Mouse (Mus musculus) hindbrain, embryonic 11.5 days (tissue): ENCODE measurements around the gene Troap. TPM values are rescaled to one million over a fixed set of nuclear protein-coding genes. Genes with fewer than 3 reads are reported as not detected.

Source experiments
- ATAC-seq: fragments of 200-750 bp; cut with Nextera tagmentation; 2 replicates; pipeline ENCODE4 v1.8.0; 2017; ENCODE audit warnings: mild to moderate bottlenecking, moderate TSS enrichment, moderate library complexity; ENCODE audit not compliant: low FRiP score
- DNase-seq: peaks from one replicate; pipeline ENCODE4 v3.0.0-alpha.2; 2015; ENCODE audit warnings: low spot score
- H3K27ac ChIP-seq: fragments of 300-500 bp; sonication (generic); 2 replicates; pipeline ENCODE4 v1.5.1; 2014; ENCODE audit warnings: mild to moderate bottlenecking, low read depth, low read length
- H3K27me3 ChIP-seq: fragments of 300-500 bp; sonication (generic); 2 replicates; pipeline ENCODE4 v1.6.1; 2014; ENCODE audit warnings: mild to moderate bottlenecking, low read length, moderate library complexity, mixed read lengths; ENCODE audit not compliant: control insufficient read depth, insufficient read depth
- H3K36me3 ChIP-seq: fragments of 300-500 bp; sonication (generic); 2 replicates; pipeline ENCODE4 v1.6.1; 2014; ENCODE audit warnings: mild to moderate bottlenecking, low read length, moderate library complexity, mixed read lengths; ENCODE audit not compliant: control insufficient read depth, insufficient read depth
- H3K4me1 ChIP-seq: fragments of 300-500 bp; sonication (generic); replicated peaks from 2 replicates; pipeline ENCODE4 v1.6.1; 2014; ENCODE audit warnings: low read length, mixed read lengths; ENCODE audit not compliant: control insufficient read depth, insufficient read depth
- H3K4me2 ChIP-seq: fragments of 300-500 bp; sonication (generic); replicated peaks from 2 replicates; pipeline ENCODE4 v1.6.1; 2014; ENCODE audit warnings: mild to moderate bottlenecking, low read depth, low read length
- H3K4me3 ChIP-seq: fragments of 300-500 bp; sonication (generic); 2 replicates; pipeline ENCODE4 v1.5.1; 2014; ENCODE audit warnings: low read depth, low read length
- H3K9ac ChIP-seq: fragments of 300-500 bp; sonication (generic); 2 replicates; pipeline ENCODE4 v1.6.1; 2014; ENCODE audit warnings: low read depth, low read length
- H3K9me3 ChIP-seq: fragments of 300-500 bp; sonication (generic); 2 replicates; pipeline ENCODE4 v1.6.1; 2016; ENCODE audit warnings: low read length; ENCODE audit not compliant: control insufficient read depth
- WGBS: fragments of 180-500 bp; shearing (Covaris S2); extraction: QIAGEN DNeasy Blood & Tissue Kit; methylation state at CpG from one replicate; pipeline ENCODE4 v1.1.7; 2014; 5-methylcytosine and 5-hydroxymethylcytosine counted together
- polyA plus RNA-seq: library from polyadenylated mRNA; unstranded; fragments of >200 nt; fragmentation: Nextera tagmentation; extraction: Ambion mirVana; gene quantifications from 2 replicates; pipeline ENCODE4 v1.2.1, GENCODE M21; 2014

Gene Troap
- polyA plus RNA-seq, 1 experiment from 2014 or later: 22.9 TPM

DNA sequence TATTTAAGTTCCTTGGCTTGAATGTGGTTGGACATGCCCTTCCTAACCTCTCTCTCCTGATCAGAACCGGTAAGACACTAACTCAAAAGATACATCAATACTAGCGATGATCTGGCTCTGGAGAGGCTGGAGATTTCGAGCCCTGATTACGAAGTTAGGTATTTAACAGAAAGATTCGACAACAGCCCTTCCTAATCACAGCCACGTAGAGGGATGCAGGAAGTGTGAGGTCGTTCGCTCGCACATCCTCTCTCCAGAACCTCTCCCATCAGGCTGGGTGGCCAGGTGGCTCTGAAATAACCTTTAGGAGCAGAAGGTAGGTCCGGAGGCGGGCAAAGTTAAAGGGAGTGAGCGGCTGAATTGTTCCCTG lies 51.3 kb downstream of the Troap start, which contains the start of gene Spats2:
Gene Spats2, plus strand, starts transcription at position 206 of the 370 bp plus-strand sequence.
- Histone ChIP-seq H3K36me3 (no peaks in the 10 kb centered on the region), H3K9ac (peak within 1 kb of the TSS; percentile 90), H3K27me3 (no peaks in the 10 kb centered on the region), H3K4me1 (peaks cover 3% of the 10 kb centered on the region), H3K9me3 (no peaks in the 10 kb centered on the region), H3K27ac (peak within 1 kb of the TSS; percentile 98), H3K4me2 (peak within 1 kb of the TSS; percentile 70), H3K4me3 (peak within 1 kb of the TSS; percentile 88)
- WGBS: 1% methylated on average over 12 of the region's 12 CpGs
- ATAC-seq: no peak
- no peak for DNase-seq

DNA sequence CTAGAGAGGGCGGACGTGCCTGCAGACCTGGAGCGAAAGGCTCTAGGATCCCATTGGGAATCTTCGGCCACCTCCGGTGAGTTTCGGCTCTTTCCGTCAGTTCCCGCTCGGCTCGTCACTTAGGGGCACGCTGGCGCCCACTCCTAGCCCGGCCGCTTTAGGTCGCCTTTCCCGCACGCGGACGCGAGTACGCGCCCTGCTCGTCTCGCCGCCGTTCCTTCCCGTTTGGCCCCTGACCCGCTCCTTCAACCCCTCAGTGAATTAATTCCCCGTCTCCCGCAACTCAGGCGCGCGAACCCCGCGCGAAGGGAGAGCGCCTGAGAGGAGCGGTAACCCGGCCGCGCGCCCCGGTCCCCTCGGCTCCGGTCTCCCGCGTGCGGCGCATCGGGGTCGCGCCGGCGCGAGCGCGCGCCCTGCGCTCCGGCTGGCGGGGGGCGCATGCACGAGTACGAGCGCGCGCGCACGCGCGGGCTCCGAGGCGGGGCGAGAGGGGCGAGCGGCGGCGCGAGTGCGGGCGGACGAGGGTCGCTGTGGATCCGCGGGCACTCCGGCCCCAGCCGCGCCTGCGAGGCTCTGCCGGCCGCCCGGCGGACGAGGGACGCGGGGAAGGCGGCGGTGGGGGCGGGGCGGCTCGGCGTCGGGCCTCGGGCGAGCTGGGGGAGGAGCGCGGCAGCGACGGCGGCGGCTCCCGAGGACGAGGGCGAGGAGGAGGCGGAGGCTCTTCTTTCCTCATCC lies 51.9 kb downstream of the Troap start:
- peak overlapping the region; percentile 98 for H3K27ac ChIP-seq
- WGBS: under 1% methylated on average over 81 of the region's 115 CpGs
- no peaks in the 10 kb centered on the region for H3K27me3 ChIP-seq
- ATAC-seq: peak; percentile 91
- no peaks in the 10 kb centered on the region for H3K36me3 ChIP-seq
- peak overlapping the region; percentile 88 for H3K4me3 ChIP-seq
- peak overlapping the region; percentile 90 for H3K9ac ChIP-seq
- no peaks in the 10 kb centered on the region for H3K9me3 ChIP-seq
- peak overlapping the region; percentile 70 for H3K4me2 ChIP-seq
- peak; percentile 96 for DNase-seq
- H3K4me1 ChIP-seq: peaks cover 3% of the 10 kb centered on the region

DNA sequence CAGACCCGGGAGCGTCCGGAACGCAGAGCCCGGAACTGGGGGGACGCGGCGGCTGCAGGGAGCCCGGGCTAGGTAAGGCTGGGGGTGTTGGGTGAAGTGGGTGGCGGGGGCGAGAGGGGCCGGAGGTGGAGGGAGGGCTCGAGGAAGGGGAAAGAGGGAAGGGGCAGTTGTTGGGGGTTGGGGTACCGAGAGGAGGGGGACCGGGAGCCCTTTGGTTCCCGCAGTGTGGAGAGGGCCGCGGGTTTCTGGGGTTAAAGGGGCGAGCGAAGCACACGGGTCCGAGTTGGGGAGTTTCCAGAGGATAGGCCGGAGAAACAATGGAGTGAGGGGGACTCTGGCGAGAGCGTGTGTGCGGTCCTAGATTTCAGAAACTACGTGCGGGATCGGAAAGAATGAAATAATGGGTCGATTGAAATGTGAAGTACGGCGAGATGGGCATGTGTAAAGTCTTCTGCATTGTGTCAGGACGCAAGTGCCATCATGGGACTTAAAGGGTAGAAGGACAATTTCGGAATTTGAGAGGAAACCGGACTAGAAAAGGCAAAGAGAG lies 52.5 kb downstream of the Troap start:
- ATAC-seq: peak; percentile 38; the same call in 1 of the 2 replicates
- Histone ChIP-seq H3K9ac (peak overlapping the region; percentile 90), H3K36me3 (no peaks in the 10 kb centered on the region), H3K4me2 (peak overlapping the region; percentile 70), H3K4me1 (peaks cover 3% of the 10 kb centered on the region), H3K9me3 (no peaks in the 10 kb centered on the region), H3K27me3 (no peaks in the 10 kb centered on the region), H3K4me3 (peak overlapping the region; percentile 88), H3K27ac (peak overlapping the region; percentile 98)
- under 1% methylated on average over 29 of the region's 35 CpGs for WGBS
- DNase-seq: peak; percentile 69

DNA sequence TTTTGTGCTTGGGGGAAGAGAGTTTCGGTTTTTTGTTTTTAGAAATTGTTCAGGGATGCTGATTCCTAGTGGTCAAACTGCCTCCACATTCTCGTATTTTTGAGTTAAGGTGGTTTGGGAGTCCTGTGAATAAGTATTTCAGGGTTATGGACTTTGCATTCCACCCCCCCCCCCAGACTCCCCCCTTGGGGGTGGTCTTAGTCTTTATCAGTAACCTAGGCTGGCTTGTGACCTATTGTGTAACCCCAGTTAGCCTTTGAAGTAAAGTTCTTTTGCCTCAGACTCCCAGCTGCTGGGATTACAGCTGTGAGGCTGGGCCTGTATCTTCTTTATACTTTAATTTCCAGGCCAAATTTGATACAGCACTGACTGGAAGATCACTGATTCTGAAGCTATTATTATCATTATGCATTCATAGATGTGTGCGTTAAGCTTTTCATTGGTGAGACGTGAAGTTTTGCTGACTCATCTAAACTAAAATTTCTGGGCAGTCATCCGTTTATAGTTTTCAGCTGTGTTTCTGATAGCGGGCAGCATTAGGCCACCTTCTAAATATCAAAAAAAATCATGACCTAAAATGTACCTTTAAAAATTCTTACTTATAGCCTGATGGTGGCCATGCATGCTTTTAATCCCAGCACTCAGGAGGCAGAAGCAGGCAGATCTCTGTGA lies 53.6 kb downstream of the Troap start:
- Histone ChIP-seq H3K36me3 (no peaks in the 10 kb centered on the region), H3K9ac (peak overlapping the region; percentile 47; the same call in 1 of the 2 replicates), H3K4me2 (peak overlapping the region; percentile 70), H3K27me3 (no peaks in the 10 kb centered on the region), H3K4me1 (peaks cover 3% of the 10 kb centered on the region), H3K27ac (no peak overlapping the region), H3K9me3 (no peaks in the 10 kb centered on the region), H3K4me3 (peak overlapping the region; percentile 88)
- ATAC-seq (no peak), DNase-seq (no peak)
- WGBS: 66% methylated on average over 6 of the region's 6 CpGs

DNA sequence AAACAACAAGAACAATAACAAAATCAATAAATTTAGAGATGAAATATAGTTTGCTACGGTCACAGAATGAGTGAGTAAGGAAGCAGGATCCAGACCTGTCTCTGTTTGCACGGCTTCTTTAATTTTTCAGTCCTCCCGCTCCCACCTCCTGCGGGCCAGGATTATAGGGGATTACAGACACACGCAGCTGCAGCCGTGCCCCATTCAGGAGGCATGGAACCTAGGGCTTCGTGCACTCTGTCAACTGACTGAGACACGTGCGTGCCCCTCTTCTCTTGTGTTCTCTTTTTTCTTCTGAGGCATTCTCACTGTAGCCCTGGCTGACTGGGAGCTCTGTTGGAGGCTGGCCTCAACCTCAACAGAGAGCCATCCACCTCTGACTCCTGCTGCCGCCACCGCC lies 55.1 kb downstream of the Troap start:
- Histone ChIP-seq H3K9me3 (no peaks in the 10 kb centered on the region), H3K27ac (no peak overlapping the region), H3K4me1 (peaks cover 3% of the 10 kb centered on the region), H3K9ac (no peak overlapping the region), H3K36me3 (no peaks in the 10 kb centered on the region), H3K4me3 (no peak overlapping the region), H3K4me2 (no peak overlapping the region), H3K27me3 (no peaks in the 10 kb centered on the region)
- no peak for ATAC-seq
- WGBS: 61% methylated on average over 11 of the region's 11 CpGs
- DNase-seq: no peak

DNA sequence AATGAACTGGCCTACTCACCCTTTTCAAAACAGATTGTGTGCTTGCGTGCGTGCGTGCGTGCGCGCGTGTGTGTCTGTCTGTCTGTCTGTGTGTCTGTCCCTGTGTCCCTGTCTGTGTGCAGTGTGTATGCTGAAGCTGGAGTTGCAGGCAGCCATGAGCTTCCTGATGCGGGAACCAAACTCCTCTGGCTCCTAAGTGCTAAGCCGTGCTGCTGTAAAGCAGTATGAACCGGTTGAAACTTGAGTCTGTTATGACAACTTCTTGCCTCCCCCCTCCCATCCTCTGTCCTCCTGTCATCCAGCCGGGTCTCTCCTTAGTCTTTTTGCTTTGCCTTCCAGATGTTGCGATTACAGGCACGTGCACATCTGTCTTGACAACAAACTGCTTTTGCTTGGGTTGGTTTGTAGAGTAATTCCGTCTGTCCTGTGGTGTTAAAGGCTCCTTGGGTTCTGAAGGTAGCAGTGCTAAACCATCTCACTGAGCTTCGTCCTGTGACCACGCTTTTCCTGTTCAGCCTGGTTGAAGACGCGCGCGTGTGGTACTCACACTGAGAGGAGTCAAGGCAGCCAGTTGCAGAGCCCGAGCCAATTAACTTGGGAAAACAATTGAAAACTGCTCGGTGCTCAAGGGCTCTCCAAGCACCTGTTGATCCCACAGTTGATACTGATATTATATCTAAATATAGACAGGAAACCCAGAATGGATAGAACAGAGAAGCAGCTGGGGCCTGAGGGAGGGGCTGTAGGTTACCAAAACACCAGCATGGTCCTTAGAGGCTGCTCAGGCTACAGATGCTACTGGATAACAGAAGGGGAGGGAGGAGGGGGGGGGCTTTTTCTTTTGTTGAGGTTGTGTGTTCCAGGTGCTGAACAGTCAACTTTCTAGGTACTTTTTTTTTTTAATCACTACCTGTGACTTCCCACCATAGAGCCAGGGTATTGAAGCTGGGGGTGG lies 55.9 kb downstream of the Troap start:
- Histone ChIP-seq H3K4me2 (no peak overlapping the region), H3K9me3 (no peaks in the 10 kb centered on the region), H3K27me3 (no peaks in the 10 kb centered on the region), H3K9ac (no peak overlapping the region), H3K4me1 (peaks cover 3% of the 10 kb centered on the region), H3K4me3 (no peak overlapping the region), H3K27ac (no peak overlapping the region), H3K36me3 (no peaks in the 10 kb centered on the region)
- DNase-seq: peak; percentile 25
- ATAC-seq: no peak
- 67% methylated on average over 22 of the region's 22 CpGs for WGBS

Other genes starting within 250 kb of the Troap start
- 65.9 and 70.6 TPM in 2 replicates for gene Prkag1, start 243.1 kb upstream of the Troap start, polyA plus RNA-seq
- 13.7 and 20.5 TPM in 2 replicates for gene Kmt2d, start 203.4 kb upstream of the Troap start, polyA plus RNA-seq
- gene Rhebl1, start 180.0 kb upstream of the Troap start, polyA plus RNA-seq: 13.4 and 17.8 TPM in 2 replicates
- 0.56 and 0.68 TPM in 2 replicates for gene Dhh, start 176.0 kb upstream of the Troap start, polyA plus RNA-seq
- 9.4 and 13.4 TPM in 2 replicates for gene Lmbr1l, start 156.3 kb upstream of the Troap start, polyA plus RNA-seq
- gene Tuba1b, start 140.0 kb upstream of the Troap start, polyA plus RNA-seq: 1,792 and 1,905 TPM in 2 replicates
- gene Gm49450, start 121.0 kb upstream of the Troap start, polyA plus RNA-seq: not detected in 2 replicates
- gene Tuba1a, start 120.9 kb upstream of the Troap start, polyA plus RNA-seq: 8,897 and 9,833 TPM in 2 replicates
- 93.2 and 95.2 TPM in 2 replicates for gene Tuba1c, start 44.7 kb upstream of the Troap start, polyA plus RNA-seq
- 17.2 and 20.9 TPM in 2 replicates for gene Prph, start 19.4 kb upstream of the Troap start, polyA plus RNA-seq
- 10.2 and 12.4 TPM in 2 replicates for gene C1ql4, start 13.2 kb downstream of the Troap start, polyA plus RNA-seq
- gene Dnajc22, start 18.6 kb downstream of the Troap start, polyA plus RNA-seq: 1.2 and 3.3 TPM in 2 replicates
- 59.5 and 64.9 TPM in 2 replicates for gene Spats2, start 51.3 kb downstream of the Troap start, polyA plus RNA-seq
- gene Kcnh3, start 150.3 kb downstream of the Troap start, polyA plus RNA-seq: 0.12 and 0.14 TPM in 2 replicates
- gene Mcrs1, start 177.4 kb downstream of the Troap start, polyA plus RNA-seq: 184 and 193 TPM in 2 replicates
- 41.9 and 45.7 TPM in 2 replicates for gene Prpf40b, start 220.5 kb downstream of the Troap start, polyA plus RNA-seq
- 0.22 and 0.29 TPM in 2 replicates for gene Fam186b, start 221.3 kb downstream of the Troap start, polyA plus RNA-seq